Mouse (Mus musculus): ENCODE results near the gene Ino80b. TPM values are rescaled to one million over a fixed set of nuclear protein-coding genes. Genes with fewer than 3 reads are reported as not detected.

Gene Ino80b
- polyA plus RNA-seq, 1 experiment from 2014 or later: 20.8 TPM

DNA sequence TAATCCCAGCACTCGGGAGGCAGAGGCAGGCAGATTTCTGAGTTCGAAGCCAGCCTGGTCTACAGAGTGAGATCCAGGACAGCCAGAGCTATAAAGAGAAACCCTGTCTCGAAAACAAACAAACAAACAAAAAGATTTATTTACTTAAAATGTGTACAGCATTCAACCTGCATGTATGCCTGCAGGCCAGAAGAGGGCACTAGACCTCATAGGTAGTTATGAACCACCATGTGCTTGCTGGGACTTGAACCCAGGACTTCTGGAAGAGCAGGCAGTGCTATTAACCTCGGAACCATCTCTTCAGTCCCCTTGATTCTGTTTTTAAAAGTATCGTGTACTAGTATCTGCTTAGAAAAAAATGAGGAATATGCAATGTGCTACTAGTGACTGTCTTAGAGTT, 2.2 kb upstream of the Ino80b start:
- ATAC-seq (ENCODE audit: insufficient number of reproducible peaks, low FRiP score, low TSS enrichment, low read depth) (no peak), DNase-seq (ENCODE audit: low spot score) (no peak)
- Histone ChIP-seq H3K4me3 (ENCODE audit: low read depth, low read length) (no peak overlapping the region), H3K9me3 (ENCODE audit: control insufficient read depth, low read length) (no peaks in the 10 kb centered on the region), H3K36me3 (ENCODE audit: control insufficient read depth, insufficient read depth, low read length) (no peaks in the 10 kb centered on the region; the same call in 1 of the 2 replicates), H3K4me2 (ENCODE audit: low read depth, severe bottlenecking) (no peak overlapping the region), H3K4me1 (ENCODE audit: control insufficient read depth, insufficient read depth, low read length) (peaks cover 20% of the 10 kb centered on the region), H3K27ac (replicated peaks; ENCODE audit: low read depth, low read length) (no peak overlapping the region), H3K9ac (ENCODE audit: low read length) (no peak overlapping the region), H3K27me3 (ENCODE audit: control insufficient read depth, insufficient read depth, low read length) (no peaks in the 10 kb centered on the region)
- WGBS: 96% methylated on average over 5 of the region's 5 CpGs

DNA sequence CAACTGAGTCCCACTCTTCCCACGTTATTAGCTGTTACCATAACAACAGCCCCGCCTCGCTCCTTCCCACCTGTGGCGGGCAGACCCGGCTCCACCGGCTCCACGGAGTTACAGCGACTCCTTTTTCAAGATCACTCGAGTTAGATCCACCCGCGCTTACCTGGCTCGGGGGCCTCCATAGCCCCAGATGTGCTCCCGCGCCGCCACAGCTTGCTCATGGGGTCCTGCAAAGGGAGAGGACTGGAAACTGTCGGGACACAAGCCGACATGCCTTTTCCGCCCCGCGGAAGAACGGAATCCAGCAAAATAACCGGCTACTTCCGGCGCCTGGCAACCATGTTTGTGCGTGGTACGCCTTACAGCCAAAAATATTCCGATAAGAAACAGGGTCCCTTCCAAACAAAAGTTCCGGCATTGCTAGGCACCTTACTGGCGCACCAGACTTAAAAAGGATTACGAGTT, 349 bp downstream of the Ino80b start:
- ATAC-seq (ENCODE audit: insufficient number of reproducible peaks, low FRiP score, low TSS enrichment, low read depth) (no peak), DNase-seq (ENCODE audit: low spot score) (peak; percentile 94)
- Histone ChIP-seq H3K4me1 (ENCODE audit: control insufficient read depth, insufficient read depth, low read length) (peaks cover 25% of the 10 kb centered on the region), H3K4me3 (ENCODE audit: low read depth, low read length) (peak overlapping the region; percentile 64), H3K9me3 (ENCODE audit: control insufficient read depth, low read length) (no peaks in the 10 kb centered on the region), H3K36me3 (ENCODE audit: control insufficient read depth, insufficient read depth, low read length) (no peaks in the 10 kb centered on the region; the same call in none of the 2 replicates), H3K4me2 (ENCODE audit: low read depth, severe bottlenecking) (peak overlapping the region; percentile 48), H3K9ac (ENCODE audit: low read length) (peak overlapping the region; percentile 73), H3K27me3 (ENCODE audit: control insufficient read depth, insufficient read depth, low read length) (no peaks in the 10 kb centered on the region), H3K27ac (replicated peaks; ENCODE audit: low read depth, low read length) (peak overlapping the region; percentile 65; the same call in 1 of the 2 replicates)
- 1% methylated on average over 30 of the region's 30 CpGs for WGBS

GRCm38 (mm10) chr6:83122961-83123360, 2.3 kb downstream of the Ino80b start:
- Histone ChIP-seq H3K36me3 (ENCODE audit: control insufficient read depth, insufficient read depth, low read length) (peaks cover 6% of the 10 kb centered on the region), H3K4me3 (ENCODE audit: low read depth, low read length) (peak overlapping the region; percentile 87), H3K4me2 (ENCODE audit: low read depth, severe bottlenecking) (peak overlapping the region; percentile 92), H3K27me3 (ENCODE audit: control insufficient read depth, insufficient read depth, low read length) (no peaks in the 10 kb centered on the region), H3K4me1 (ENCODE audit: control insufficient read depth, insufficient read depth, low read length) (peaks cover 27% of the 10 kb centered on the region), H3K27ac (replicated peaks; ENCODE audit: low read depth, low read length) (no peak overlapping the region; the same call in 1 of the 2 replicates), H3K9ac (ENCODE audit: low read length) (peak overlapping the region; percentile 88), H3K9me3 (ENCODE audit: control insufficient read depth, low read length) (no peaks in the 10 kb centered on the region)
- no peak for DNase-seq (ENCODE audit: low spot score)
- 85% methylated on average over 5 of the region's 5 CpGs for WGBS
- ATAC-seq (ENCODE audit: insufficient number of reproducible peaks, low FRiP score, low TSS enrichment, low read depth): no peak

DNA sequence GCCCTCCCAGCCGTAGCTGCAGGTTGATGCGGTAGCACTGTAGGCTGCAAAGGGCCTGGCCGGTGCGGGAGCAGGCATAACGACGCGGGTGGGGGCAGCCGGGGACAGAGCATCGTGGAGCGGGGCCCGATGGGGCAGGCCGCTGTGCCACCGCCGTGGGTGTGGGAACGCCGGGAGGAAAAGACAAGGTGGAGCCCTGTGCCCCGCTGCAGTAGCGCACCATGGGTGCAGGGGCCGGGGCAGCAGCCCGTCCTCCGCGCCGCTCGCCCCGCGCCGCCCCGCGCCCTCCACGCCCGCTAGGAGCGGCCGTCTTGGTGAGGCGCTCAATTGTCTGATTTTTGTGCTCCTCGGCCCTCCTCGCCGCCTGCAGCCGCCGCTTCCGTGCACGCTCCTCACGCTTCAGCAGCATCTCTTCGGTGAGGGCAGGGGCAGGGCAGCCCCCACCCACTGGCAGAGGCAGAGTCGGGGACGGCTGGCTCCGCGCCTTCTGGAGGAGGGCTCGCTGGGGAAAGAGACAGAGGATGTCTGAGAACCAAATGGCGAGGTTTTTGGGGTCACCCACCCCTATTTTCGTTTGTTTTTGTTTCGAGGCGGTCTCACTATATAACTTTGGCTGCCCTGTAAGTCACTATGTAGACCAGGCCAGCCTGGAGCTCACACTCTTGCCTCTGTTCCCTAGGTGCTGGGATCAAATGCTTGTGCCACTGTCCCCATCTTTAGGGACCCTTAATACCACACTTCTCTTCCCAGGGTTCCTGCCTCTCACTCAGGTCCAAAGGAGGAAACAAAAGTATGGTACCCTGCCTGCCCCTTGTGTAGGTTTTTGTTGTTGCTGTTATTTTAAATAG, 3.1 kb downstream of the Ino80b start:
- H3K4me3 ChIP-seq (ENCODE audit: low read depth, low read length): peak overlapping the region; percentile 87
- peak; percentile 61 for DNase-seq (ENCODE audit: low spot score)
- H3K4me1 ChIP-seq (ENCODE audit: control insufficient read depth, insufficient read depth, low read length): peaks cover 27% of the 10 kb centered on the region
- peak overlapping the region; percentile 92 for H3K4me2 ChIP-seq (ENCODE audit: low read depth, severe bottlenecking)
- H3K27me3 ChIP-seq (ENCODE audit: control insufficient read depth, insufficient read depth, low read length): no peaks in the 10 kb centered on the region
- peaks cover 10% of the 10 kb centered on the region for H3K36me3 ChIP-seq (ENCODE audit: control insufficient read depth, insufficient read depth, low read length)
- H3K9me3 ChIP-seq (ENCODE audit: control insufficient read depth, low read length): no peaks in the 10 kb centered on the region
- whole genome bisulfite sequencing: 1% methylated on average over 34 of the region's 52 CpGs
- peak overlapping the region; percentile 88 for H3K9ac ChIP-seq (ENCODE audit: low read length)
- peak overlapping the region; percentile 97 for H3K27ac ChIP-seq (replicated peaks; ENCODE audit: low read depth, low read length)
- no peak for ATAC-seq (ENCODE audit: insufficient number of reproducible peaks, low FRiP score, low TSS enrichment, low read depth)

DNA sequence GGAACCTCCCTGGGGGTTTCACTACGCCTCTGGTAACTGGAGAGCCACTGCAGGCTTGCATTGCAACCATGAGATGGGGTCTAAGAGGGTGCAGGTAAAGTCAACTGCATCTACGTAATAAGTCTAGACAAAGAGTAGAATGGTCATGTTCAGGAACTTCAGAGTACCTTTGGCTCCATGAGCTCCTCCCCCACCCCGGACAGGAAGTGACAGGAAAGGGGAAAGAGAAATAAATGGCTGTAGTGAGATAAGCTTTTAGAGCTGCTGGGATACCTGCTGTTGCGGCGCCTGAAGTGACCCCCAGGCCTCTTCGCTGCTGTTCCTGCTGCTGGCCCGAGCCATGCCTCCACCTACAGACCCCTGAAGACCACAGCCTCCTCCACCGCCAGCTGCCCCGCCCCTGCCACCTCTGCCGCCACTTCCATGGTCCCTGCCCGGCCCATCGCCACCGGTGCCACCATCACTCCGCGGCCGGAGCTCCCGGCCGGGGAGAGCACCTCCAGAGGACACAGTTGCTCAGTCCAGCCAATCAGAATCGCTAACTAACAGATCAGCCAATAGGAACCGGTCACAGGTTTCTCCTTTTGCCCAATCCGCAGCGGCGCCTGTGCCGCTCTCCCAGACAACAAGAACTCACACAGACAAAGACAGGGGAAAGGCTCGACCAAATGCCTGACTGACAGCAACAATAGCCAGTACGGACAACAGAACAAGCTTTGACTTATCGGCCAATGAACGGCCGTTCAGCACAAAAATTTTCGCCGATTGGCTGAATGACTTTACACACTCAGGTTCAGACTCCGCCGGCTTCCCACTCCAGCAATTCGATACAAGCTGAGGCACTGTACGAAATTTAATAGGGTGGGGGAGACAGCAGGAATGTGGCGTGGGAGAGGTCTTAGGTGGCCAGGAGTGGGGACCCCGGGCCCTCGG, 4.0 kb downstream of the Ino80b start, which contains the start of gene Wbp1:
TSS of gene Wbp1 (minus strand) at position 630 of the 933 bp plus-strand sequence.
- peak within 1 kb of the TSS; percentile 97 for H3K27ac ChIP-seq (replicated peaks; ENCODE audit: low read depth, low read length)
- WGBS: under 1% methylated on average over 38 of the region's 38 CpGs
- H3K4me3 ChIP-seq (ENCODE audit: low read depth, low read length): peak within 1 kb of the TSS; percentile 87
- no peaks in the 10 kb centered on the region for H3K9me3 ChIP-seq (ENCODE audit: control insufficient read depth, low read length)
- peaks cover 32% of the 10 kb centered on the region for H3K4me1 ChIP-seq (ENCODE audit: control insufficient read depth, insufficient read depth, low read length)
- peak; percentile 94 for ATAC-seq (ENCODE audit: insufficient number of reproducible peaks, low FRiP score, low TSS enrichment, low read depth)
- H3K9ac ChIP-seq (ENCODE audit: low read length): peak within 1 kb of the TSS; percentile 88
- peak within 1 kb of the TSS; percentile 92 for H3K4me2 ChIP-seq (ENCODE audit: low read depth, severe bottlenecking)
- peak; percentile 96 for DNase-seq (ENCODE audit: low spot score)
- peaks cover 13% of the 10 kb centered on the region for H3K36me3 ChIP-seq (ENCODE audit: control insufficient read depth, insufficient read depth, low read length)
- H3K27me3 ChIP-seq (ENCODE audit: control insufficient read depth, insufficient read depth, low read length): no peaks in the 10 kb centered on the region

GRCm38 (mm10) chr6:83119734-83120051, 5.5 kb downstream of the Ino80b start:
- no peak for DNase-seq (ENCODE audit: low spot score)
- peaks cover 13% of the 10 kb centered on the region for H3K36me3 ChIP-seq (ENCODE audit: control insufficient read depth, insufficient read depth, low read length)
- no peak overlapping the region for H3K27ac ChIP-seq (replicated peaks; ENCODE audit: low read depth, low read length)
- peak overlapping the region; percentile 87; the same call in 1 of the 2 replicates for H3K4me3 ChIP-seq (ENCODE audit: low read depth, low read length)
- WGBS: 88% methylated on average over 7 of the region's 7 CpGs
- no peaks in the 10 kb centered on the region for H3K9me3 ChIP-seq (ENCODE audit: control insufficient read depth, low read length)
- H3K9ac ChIP-seq (ENCODE audit: low read length): peak overlapping the region; percentile 23; the same call in 1 of the 2 replicates
- peak overlapping the region; percentile 84 for H3K4me2 ChIP-seq (ENCODE audit: low read depth, severe bottlenecking)
- no peaks in the 10 kb centered on the region for H3K27me3 ChIP-seq (ENCODE audit: control insufficient read depth, insufficient read depth, low read length)
- peaks cover 29% of the 10 kb centered on the region for H3K4me1 ChIP-seq (ENCODE audit: control insufficient read depth, insufficient read depth, low read length)
- ATAC-seq (ENCODE audit: insufficient number of reproducible peaks, low FRiP score, low TSS enrichment, low read depth): no peak

DNA sequence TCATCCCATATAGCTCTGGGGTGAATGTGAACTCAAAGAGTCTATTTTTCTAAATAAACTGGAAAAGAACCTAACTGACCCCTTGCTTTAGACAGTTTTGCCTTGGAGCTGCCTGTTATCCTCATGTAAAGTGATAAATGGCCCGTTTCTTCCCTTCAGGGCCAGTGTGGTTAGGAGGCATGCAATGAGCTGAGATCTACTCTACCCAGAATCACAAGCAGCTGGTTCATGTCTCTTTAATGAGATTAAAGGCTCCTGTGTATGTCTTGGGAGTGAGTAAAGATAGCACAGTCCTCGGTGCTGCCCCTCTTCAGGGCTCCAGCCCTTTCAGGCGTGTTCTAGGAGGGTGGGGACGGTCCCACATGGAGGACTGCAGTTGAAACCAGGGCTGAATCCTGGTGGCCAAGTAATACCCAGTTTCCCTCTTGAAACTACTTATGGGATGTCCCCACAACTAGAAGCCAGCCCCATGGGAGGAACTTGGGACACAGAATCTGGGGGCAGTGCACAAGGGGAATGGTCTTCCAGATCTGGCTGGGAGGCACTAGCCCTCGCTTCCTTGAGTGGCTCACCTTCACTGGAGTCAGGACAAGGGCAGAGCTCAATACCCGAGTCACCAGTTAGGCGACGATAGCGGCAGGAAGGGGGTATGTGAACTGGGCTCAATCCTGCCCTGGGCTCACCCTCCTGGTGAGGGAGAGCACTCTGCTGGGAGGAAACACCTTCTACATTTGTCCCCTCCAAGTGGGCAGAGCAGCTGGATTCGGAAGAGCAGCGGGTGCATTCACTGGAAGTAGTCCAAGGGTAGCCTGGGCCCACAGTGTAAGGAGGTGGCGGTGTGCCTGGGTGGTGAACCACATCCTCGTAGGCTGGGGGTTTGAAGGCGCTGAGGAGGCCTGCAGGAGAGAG, 6.2 kb downstream of the Ino80b start:
- Histone ChIP-seq H3K4me1 (ENCODE audit: control insufficient read depth, insufficient read depth, low read length) (peaks cover 25% of the 10 kb centered on the region), H3K4me2 (ENCODE audit: low read depth, severe bottlenecking) (peak overlapping the region; percentile 84), H3K9me3 (ENCODE audit: control insufficient read depth, low read length) (no peaks in the 10 kb centered on the region), H3K4me3 (ENCODE audit: low read depth, low read length) (no peak overlapping the region), H3K36me3 (ENCODE audit: control insufficient read depth, insufficient read depth, low read length) (peaks cover 13% of the 10 kb centered on the region), H3K27me3 (ENCODE audit: control insufficient read depth, insufficient read depth, low read length) (no peaks in the 10 kb centered on the region), H3K27ac (replicated peaks; ENCODE audit: low read depth, low read length) (no peak overlapping the region), H3K9ac (ENCODE audit: low read length) (no peak overlapping the region)
- 87% methylated on average over 14 of the region's 14 CpGs for whole genome bisulfite sequencing
- no peak for ATAC-seq (ENCODE audit: insufficient number of reproducible peaks, low FRiP score, low TSS enrichment, low read depth)
- DNase-seq (ENCODE audit: low spot score): no peak

Data from limb, embryonic 11.5 days (tissue).